Mouse (Mus musculus): Measurements from ENCODE around the gene Samd1. TPM values are rescaled to one million over a fixed set of nuclear protein-coding genes. Genes with fewer than 3 reads are reported as not detected.

The Samd1 gene
- polyA plus RNA-seq, 1 experiment from 2014 or later, result 11.6 TPM

GRCm38 (mm10) chr8:84021096-84021495, 23.6 kb downstream of the Samd1 start, which contains the start of gene Palm3:
TSS of gene Palm3 (plus strand) at chr8:84021471.
- Histone ChIP-seq H3K4me3 (no peak within 1 kb of the TSS), H3K4me1 (0 out of 2 replicates have a peak, but pooled peaks cover 17% of the 10 kb centered on the region), H3K27me3 (peaks cover 43% of the 10 kb centered on the region), H3K4me2 (replicated peaks) (no peak within 1 kb of the TSS), H3K9ac (peak within 1 kb of the TSS; percentile 25; the same call in 1 of the 2 replicates), H3K9me3 (0 out of 2 replicates have a peak, but pooled peaks cover 2% of the 10 kb centered on the region), H3K36me3 (no peaks in the 10 kb centered on the region), H3K27ac (no peak within 1 kb of the TSS)
- no peak for ATAC-seq (ENCODE audit: insufficient number of reproducible peaks, insufficient read depth, low FRiP score, low TSS enrichment)
- 10% methylated on average over 18 of the region's 18 CpGs for WGBS

GRCm38 (mm10) chr8:84021569-84021968, 24.1 kb downstream of the Samd1 start:
- ATAC-seq (ENCODE audit: insufficient number of reproducible peaks, insufficient read depth, low FRiP score, low TSS enrichment), result no peak
- Histone ChIP-seq H3K9me3 (no peaks in the 10 kb centered on the region), H3K4me2 (replicated peaks) (no peak overlapping the region), H3K27ac (no peak overlapping the region), H3K36me3 (no peaks in the 10 kb centered on the region), H3K9ac (no peak overlapping the region), H3K27me3 (peaks cover 48% of the 10 kb centered on the region), H3K4me3 (no peak overlapping the region), H3K4me1 (0 out of 2 replicates have a peak, but pooled peaks cover 19% of the 10 kb centered on the region)
- 52% methylated on average over 12 of the region's 12 CpGs for WGBS

GRCm38 (mm10) chr8:84023085-84023484, 25.6 kb downstream of the Samd1 start:
- Histone ChIP-seq H3K36me3 (no peaks in the 10 kb centered on the region), H3K4me3 (no peak overlapping the region), H3K27me3 (peaks cover 63% of the 10 kb centered on the region), H3K4me2 (replicated peaks) (no peak overlapping the region), H3K9ac (no peak overlapping the region), H3K4me1 (0 out of 2 replicates have a peak, but pooled peaks cover 19% of the 10 kb centered on the region), H3K9me3 (no peaks in the 10 kb centered on the region), H3K27ac (no peak overlapping the region)
- ATAC-seq (ENCODE audit: insufficient number of reproducible peaks, insufficient read depth, low FRiP score, low TSS enrichment), result no peak
- WGBS, result 27% methylated on average over 5 of the region's 5 CpGs

GRCm38 (mm10) chr8:84023631-84024030, 26.2 kb downstream of the Samd1 start:
- Histone ChIP-seq H3K4me3 (no peak overlapping the region), H3K4me1 (0 out of 2 replicates have a peak, but pooled peaks cover 19% of the 10 kb centered on the region), H3K9me3 (no peaks in the 10 kb centered on the region), H3K4me2 (replicated peaks) (no peak overlapping the region), H3K27ac (no peak overlapping the region), H3K9ac (no peak overlapping the region), H3K27me3 (peaks cover 65% of the 10 kb centered on the region), H3K36me3 (no peaks in the 10 kb centered on the region)
- WGBS, result 57% methylated on average over 1 of the region's 1 CpGs
- no peak for ATAC-seq (ENCODE audit: insufficient number of reproducible peaks, insufficient read depth, low FRiP score, low TSS enrichment)

GRCm38 (mm10) chr8:84024171-84024570, 26.7 kb downstream of the Samd1 start:
- Histone ChIP-seq H3K9me3 (no peaks in the 10 kb centered on the region), H3K36me3 (no peaks in the 10 kb centered on the region), H3K4me1 (0 out of 2 replicates have a peak, but pooled peaks cover 19% of the 10 kb centered on the region), H3K4me3 (no peak overlapping the region), H3K9ac (no peak overlapping the region), H3K27ac (no peak overlapping the region), H3K4me2 (replicated peaks) (no peak overlapping the region), H3K27me3 (peaks cover 66% of the 10 kb centered on the region)
- ATAC-seq (ENCODE audit: insufficient number of reproducible peaks, insufficient read depth, low FRiP score, low TSS enrichment), result no peak
- WGBS, result 12% methylated on average over 10 of the region's 10 CpGs

GRCm38 (mm10) chr8:84025863-84026262, 28.4 kb downstream of the Samd1 start:
- ATAC-seq (ENCODE audit: insufficient number of reproducible peaks, insufficient read depth, low FRiP score, low TSS enrichment), result peak; percentile 78
- no peak overlapping the region for H3K27ac ChIP-seq
- H3K4me3 ChIP-seq, result peak overlapping the region; percentile 48
- H3K9ac ChIP-seq, result peak overlapping the region; percentile 52
- no peaks in the 10 kb centered on the region for H3K36me3 ChIP-seq
- peak overlapping the region; percentile 80 for H3K4me2 ChIP-seq (replicated peaks)
- H3K27me3 ChIP-seq, result peaks cover 55% of the 10 kb centered on the region
- WGBS, result under 1% methylated on average over 41 of the region's 41 CpGs
- 0 out of 2 replicates have a peak, but pooled peaks cover 19% of the 10 kb centered on the region for H3K4me1 ChIP-seq
- no peaks in the 10 kb centered on the region for H3K9me3 ChIP-seq

GRCm38 (mm10) chr8:84027449-84027848, 30.0 kb downstream of the Samd1 start:
- Histone ChIP-seq H3K4me1 (0 out of 2 replicates have a peak, but pooled peaks cover 15% of the 10 kb centered on the region), H3K27ac (no peak overlapping the region), H3K9ac (no peak overlapping the region), H3K36me3 (no peaks in the 10 kb centered on the region), H3K9me3 (no peaks in the 10 kb centered on the region), H3K4me2 (replicated peaks) (no peak overlapping the region), H3K4me3 (no peak overlapping the region), H3K27me3 (peaks cover 42% of the 10 kb centered on the region)
- WGBS, result 13% methylated on average over 10 of the region's 10 CpGs
- no peak for ATAC-seq (ENCODE audit: insufficient number of reproducible peaks, insufficient read depth, low FRiP score, low TSS enrichment)

GRCm38 (mm10) chr8:84029272-84029671, 31.8 kb downstream of the Samd1 start:
- Histone ChIP-seq H3K4me2 (replicated peaks) (no peak overlapping the region), H3K9ac (no peak overlapping the region), H3K4me3 (no peak overlapping the region), H3K27me3 (peaks cover 37% of the 10 kb centered on the region), H3K4me1 (0 out of 2 replicates have a peak, but pooled peaks cover 9% of the 10 kb centered on the region), H3K36me3 (no peaks in the 10 kb centered on the region), H3K27ac (no peak overlapping the region), H3K9me3 (no peaks in the 10 kb centered on the region)
- ATAC-seq (ENCODE audit: insufficient number of reproducible peaks, insufficient read depth, low FRiP score, low TSS enrichment), result no peak
- 91% methylated on average over 5 of the region's 5 CpGs for WGBS

- Histone ChIP-seq H3K4me2 (replicated peaks) (no peak overlapping the region), H3K9ac (no peak overlapping the region), H3K27ac (no peak overlapping the region), H3K36me3 (no peaks in the 10 kb centered on the region), H3K4me1 (no peaks in the 10 kb centered on the region), H3K4me3 (no peak overlapping the region), H3K9me3 (no peaks in the 10 kb centered on the region), H3K27me3 (peaks cover 15% of the 10 kb centered on the region)
- no peak for ATAC-seq (ENCODE audit: insufficient number of reproducible peaks, insufficient read depth, low FRiP score, low TSS enrichment)
- 80% methylated on average over 4 of the region's 4 CpGs for WGBS
Measured at GRCm38 (mm10) chr8:84032777-84033176, 35.3 kb downstream of the Samd1 start.

- WGBS, result 71% methylated on average over 5 of the region's 5 CpGs
- Histone ChIP-seq H3K27me3 (peaks cover 35% of the 10 kb centered on the region), H3K4me1 (peaks cover 10% of the 10 kb centered on the region), H3K27ac (no peak overlapping the region), H3K4me3 (no peak overlapping the region), H3K9ac (no peak overlapping the region), H3K36me3 (no peaks in the 10 kb centered on the region), H3K4me2 (replicated peaks) (no peak overlapping the region), H3K9me3 (no peaks in the 10 kb centered on the region)
- no peak for ATAC-seq (ENCODE audit: insufficient number of reproducible peaks, insufficient read depth, low FRiP score, low TSS enrichment)
Measured at GRCm38 (mm10) chr8:84038015-84038414, 40.5 kb downstream of the Samd1 start.

- Histone ChIP-seq H3K27me3 (peaks cover 45% of the 10 kb centered on the region), H3K4me1 (peaks cover 10% of the 10 kb centered on the region), H3K9ac (no peak overlapping the region), H3K36me3 (no peaks in the 10 kb centered on the region), H3K27ac (no peak overlapping the region), H3K9me3 (no peaks in the 10 kb centered on the region), H3K4me2 (replicated peaks) (no peak overlapping the region), H3K4me3 (no peak overlapping the region)
- WGBS, result 4% methylated on average over 5 of the region's 5 CpGs
- no peak for ATAC-seq (ENCODE audit: insufficient number of reproducible peaks, insufficient read depth, low FRiP score, low TSS enrichment)
Measured at GRCm38 (mm10) chr8:84039050-84039449, 41.6 kb downstream of the Samd1 start.

- H3K4me3 ChIP-seq, result peak within 1 kb of the TSS; percentile 37
- ATAC-seq (ENCODE audit: insufficient number of reproducible peaks, insufficient read depth, low FRiP score, low TSS enrichment), result no peak
- peaks cover 61% of the 10 kb centered on the region for H3K27me3 ChIP-seq
- peak within 1 kb of the TSS; percentile 49 for H3K9ac ChIP-seq
- peak within 1 kb of the TSS; percentile 76 for H3K4me2 ChIP-seq (replicated peaks)
- no peaks in the 10 kb centered on the region for H3K9me3 ChIP-seq
- no peaks in the 10 kb centered on the region for H3K36me3 ChIP-seq
- H3K27ac ChIP-seq, result no peak within 1 kb of the TSS
- peaks cover 15% of the 10 kb centered on the region for H3K4me1 ChIP-seq
- WGBS, result 5% methylated on average over 40 of the region's 40 CpGs
Measured at GRCm38 (mm10) chr8:84042066-84042947, 44.8 kb downstream of the Samd1 start, which contains the start of gene Il27ra. TSS of gene Il27ra (minus strand) at chr8:84042589.

Data from embryonic facial prominence, embryonic 12.5 days (tissue).